Mouse (Mus musculus): ENCODE measurements around the gene Safb2.

DNA sequence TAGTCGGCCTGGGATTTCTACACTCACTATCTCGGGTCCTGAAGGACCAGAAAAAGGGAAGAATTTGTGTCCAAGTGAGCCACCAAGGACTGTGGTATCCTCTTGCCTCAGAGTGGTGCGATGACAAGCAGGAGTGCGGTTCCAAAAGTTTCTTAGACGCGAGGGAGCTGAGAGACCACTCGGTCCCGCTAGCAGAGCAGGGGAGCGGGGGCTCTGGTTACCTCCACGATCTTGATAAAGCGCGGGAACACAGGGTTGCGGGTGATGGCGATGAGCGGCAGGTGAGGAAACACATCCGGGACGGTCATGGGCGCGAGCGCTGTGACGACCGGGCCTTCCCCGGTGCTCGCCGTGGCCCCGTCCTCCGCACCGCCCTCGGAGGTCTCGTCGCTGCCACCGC, 41.9 kb upstream of the Safb2 start:
- TF ChIP-seq CTCF (IDR thresholded peaks at IDR 0.05; ENCODE audit: low read depth) (no peak), EP300 (IDR thresholded peaks at IDR 0.05; ENCODE audit: low read depth) (no peak)

All from liver, embryonic 14.5 days (tissue).